Mouse (Mus musculus): Measurements from ENCODE around the gene Sstr2.
"Not testable (repeated sequence)": the region's sequence is repeated elsewhere in the genome, so short reads cannot be mapped to it uniquely, and the experiment has no call there.

Sstr2 gene

DNA sequence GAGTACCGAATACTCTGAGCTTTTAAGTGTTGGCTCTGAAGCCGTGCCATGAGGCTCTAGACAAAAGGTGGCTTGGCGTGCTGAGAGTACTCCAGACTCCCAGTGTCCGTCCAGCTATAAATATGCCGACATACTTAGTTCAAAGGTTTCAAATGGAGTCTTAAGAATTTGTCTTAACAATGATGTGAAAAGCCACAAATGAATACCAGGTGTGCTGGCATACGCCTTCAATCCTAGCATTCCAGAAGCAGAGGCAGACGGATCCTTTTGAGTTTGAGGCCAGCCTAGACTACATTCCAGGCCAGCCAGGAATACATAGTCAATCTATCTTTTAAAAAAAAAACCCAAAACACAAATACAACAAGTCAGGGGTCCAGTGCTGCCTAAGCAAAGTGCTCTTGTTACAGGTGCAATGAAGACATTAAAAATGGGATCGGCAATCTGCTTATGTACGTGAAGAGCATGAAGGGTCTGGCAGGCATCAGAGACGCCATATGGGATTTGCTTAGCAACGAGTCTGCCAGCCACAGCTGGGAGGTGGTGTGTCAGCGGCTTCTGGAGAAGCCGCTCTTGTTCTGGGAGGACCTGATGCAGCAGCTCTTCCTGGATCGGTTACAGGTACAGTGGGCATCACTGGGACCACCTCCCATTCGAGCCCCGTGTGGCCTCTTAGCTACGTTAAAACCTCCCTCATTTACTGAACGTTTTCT, 35.6 kb downstream of the Sstr2 start:
- in situ Hi-C loops (cut with MboI, MseI) = loop anchor here (5.0 kb wide), 1 partner anchor 108 kb away; no protein-coding TSS in a partner anchor

DNA sequence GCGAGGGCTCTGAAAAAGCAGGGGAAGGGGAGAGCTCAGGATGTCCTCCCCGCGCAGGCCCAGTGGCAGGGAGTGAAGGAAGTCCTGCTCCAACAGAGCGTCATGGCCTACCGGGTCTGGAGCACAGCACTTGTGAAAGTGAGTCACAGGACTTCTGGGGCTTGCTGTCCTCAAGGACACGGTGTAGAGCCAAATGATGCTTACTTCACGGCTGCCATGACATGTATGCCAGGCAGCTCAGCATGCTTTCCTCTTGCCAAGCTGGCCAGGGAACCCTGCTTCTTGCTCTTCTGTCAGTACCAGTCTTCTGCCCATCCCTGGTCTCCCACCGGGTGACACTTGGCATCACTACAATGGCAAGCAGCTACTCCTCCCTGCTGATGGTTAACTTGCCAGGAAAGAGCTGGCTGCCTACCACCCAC, 37.4 kb downstream of the Sstr2 start:
- in situ Hi-C loops (cut with MboI, MseI) = loop anchor here (5.0 kb wide), 1 partner anchor 106 kb away; no protein-coding TSS in a partner anchor

DNA sequence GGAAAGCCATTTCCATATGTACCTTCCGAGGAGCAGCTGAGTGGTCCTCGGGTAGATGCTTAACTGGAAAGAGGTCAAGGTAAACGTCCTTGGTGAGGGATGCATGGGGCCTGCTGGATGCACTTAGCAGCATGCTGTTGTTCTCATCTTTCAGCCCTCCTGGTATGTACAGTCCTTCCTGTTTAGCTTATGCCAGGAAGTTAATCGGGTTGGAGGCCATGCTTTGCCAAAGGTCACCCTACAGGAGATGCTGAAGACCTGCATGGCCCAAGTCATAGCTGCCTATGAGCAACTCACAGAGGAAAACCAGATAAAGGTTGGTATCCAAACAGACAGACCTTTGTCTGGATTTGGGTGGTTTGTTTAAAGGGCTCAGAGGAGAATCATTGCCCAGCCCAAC, 38.1 kb downstream of the Sstr2 start:
- in situ Hi-C loops (cut with MboI, MseI) = loop anchor here (5.0 kb wide), 1 partner anchor 105 kb away; no protein-coding TSS in a partner anchor

DNA sequence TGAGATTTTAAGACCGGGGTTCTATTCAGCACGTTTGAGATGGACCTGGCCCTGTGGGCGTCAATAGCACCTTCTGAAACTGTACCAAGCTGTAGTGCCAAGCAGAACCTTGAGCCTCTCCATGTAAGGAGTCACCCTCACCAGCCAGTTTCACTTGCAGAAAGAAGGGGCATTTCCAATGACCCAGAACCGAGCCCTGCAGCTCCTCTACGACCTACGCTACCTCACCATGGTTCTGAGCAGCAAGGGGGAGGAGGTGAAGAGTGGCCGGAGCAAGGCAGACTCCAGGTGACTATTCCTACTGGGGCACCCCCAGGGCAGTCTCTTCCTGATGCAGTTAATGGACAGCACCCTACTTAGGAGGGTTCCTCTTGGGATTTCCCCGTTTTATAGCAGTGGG, 39.2 kb downstream of the Sstr2 start:
- in situ Hi-C loops (cut with MboI, MseI) = loop anchor here (5.0 kb wide), 1 partner anchor 104 kb away; no protein-coding TSS in a partner anchor

DNA sequence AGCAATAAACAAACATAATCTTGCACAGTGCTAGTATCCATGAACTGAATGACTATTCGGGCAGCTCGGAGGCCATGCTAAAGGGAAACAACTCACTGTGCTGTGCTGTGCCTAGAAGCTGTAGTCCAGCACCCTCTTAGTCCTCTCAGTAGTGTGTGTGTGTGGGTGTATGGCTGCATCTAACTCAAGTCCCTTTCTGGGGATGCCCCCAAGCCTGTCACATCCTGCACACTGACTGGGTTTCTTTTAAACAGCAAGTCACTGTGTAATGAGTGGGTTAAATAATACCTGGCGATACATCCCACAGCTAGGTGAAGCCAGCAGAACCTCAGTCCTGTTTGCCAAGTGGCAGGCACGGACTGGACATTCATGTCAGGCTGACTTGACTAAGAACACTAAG, 39.6 kb downstream of the Sstr2 start:
- in situ Hi-C loops (cut with MboI, MseI) = loop anchor here (5.0 kb wide), 1 partner anchor 104 kb away; no protein-coding TSS in a partner anchor

DNA sequence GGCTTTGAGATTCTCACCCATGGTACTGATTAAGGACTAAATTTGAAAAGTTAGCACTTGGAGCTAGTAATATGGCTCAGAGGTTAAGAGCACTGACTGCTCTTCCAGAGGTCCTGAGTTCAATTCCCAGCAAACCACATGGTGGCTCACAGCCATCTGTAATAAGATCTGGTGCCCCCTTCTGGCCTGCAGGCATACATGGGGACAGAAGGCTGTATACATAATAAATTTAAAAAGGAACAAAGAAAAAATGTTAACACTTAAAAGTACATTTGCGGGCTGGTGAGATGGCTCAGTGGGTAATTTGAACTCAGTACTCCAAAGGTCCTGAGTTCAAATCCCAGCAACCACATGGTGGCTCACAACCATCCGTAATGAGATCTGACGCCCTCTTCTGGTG, 41.1 kb downstream of the Sstr2 start:
- in situ Hi-C loops (cut with MboI, MseI) = not testable (repeated sequence)

DNA sequence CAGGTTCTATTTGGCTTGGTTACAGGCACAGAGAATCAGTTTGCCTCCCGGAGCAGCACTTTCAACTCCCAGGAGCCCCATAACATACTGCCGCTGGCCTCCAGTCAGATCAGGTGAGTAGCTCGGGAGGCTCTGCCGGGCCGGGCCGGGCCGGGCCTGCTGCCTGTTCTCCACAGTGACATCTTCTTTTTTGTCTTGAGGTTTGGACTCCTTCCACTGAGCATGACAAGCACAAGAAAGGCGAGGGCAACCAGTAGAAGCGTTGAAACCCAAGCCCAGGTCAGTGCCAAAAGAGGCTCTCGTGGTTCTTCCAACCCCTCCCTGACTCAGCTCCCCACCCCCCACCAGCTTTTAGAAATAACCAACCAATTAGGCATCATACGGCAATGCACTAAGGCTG, 41.8 kb downstream of the Sstr2 start:
- in situ Hi-C loops (cut with MboI, MseI) = no loop called here

DNA sequence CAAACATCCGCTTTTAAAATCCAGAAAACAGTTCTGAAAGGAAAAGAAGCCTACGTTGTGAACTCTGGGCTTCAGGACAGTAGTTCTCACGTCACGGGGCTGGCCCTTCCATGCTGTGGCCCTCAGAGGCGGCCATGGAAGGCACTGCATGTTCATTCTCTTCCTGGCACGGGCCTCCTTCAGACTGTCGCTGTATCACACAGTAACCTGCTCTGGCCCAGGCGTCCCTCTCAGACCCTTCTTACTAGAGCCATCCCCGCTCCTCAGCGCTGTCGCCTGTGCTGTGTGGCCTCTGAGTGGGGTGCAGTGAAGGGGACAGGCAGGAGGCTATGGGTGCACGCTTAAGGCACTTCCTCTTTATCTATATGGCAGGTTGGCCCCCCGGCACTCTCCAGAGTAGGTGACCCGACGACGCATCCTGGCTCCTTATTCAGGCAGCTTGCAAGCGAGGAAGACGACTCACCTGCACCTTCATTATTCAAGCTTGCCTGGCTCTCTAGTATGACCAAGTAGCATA, 42.8 kb downstream of the Sstr2 start:
- in situ Hi-C loops (cut with MboI, MseI) = no loop called here

DNA sequence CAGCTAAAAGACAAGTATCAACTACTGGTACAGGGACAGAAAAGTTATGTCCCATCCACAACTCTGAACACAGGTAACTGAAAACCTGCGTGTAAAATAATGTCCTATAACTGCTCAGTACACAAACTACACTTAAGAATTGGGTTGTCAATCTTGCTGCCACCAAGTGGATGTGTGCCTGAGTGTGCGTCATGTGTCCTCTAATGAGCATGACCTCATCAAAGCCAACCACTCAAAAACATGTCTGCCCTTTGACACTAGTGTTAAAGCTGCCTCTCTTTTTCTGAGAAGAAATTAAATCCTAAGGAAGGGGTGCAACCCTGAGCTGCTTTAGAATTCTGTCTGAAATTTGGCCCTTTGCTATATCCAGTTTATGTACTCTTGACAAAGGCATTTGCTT, 45.1 kb downstream of the Sstr2 start:
- in situ Hi-C loops (cut with MboI, MseI) = no loop called here

DNA sequence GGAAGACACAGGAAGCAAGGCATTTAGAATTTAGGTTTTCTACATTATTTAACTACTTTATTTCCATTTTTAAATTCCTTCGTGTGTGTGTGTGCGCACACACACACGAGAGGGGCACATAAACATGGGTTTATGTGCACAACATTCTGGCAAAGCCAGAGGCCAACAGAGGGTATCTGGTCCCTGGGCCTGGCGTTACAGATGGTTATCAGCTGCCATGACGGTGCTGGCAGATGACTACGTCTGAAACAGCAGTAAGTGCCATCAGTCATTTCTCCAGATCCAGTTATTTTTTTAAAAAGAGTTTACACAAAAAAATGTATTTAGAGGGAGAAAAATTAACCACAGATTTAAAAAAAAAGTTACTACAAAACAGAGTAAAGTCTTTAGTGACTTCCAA, 47.1 kb downstream of the Sstr2 start:
- in situ Hi-C loops (cut with MboI, MseI) = no loop called here

DNA sequence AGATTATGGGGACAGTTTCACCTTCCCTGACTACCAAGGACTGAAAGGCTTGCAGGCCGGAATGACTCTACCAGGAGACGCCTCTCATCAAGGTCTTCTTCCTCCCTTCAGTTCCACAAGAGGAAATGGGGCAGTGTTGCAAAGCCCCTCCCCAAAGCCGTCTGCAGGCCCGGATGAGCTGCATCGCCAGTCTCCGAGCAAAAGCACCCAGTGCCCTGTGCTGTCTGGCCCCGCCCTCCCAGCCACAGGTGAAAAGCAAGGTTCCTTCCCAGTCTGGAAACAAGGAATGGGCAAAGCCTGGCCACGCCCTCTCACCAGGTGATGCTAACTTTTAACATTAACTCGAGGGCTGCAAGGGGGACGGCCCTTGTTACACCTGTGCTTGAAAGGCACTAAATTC, 47.5 kb downstream of the Sstr2 start:
- in situ Hi-C loops (cut with MboI, MseI) = no loop called here

DNA sequence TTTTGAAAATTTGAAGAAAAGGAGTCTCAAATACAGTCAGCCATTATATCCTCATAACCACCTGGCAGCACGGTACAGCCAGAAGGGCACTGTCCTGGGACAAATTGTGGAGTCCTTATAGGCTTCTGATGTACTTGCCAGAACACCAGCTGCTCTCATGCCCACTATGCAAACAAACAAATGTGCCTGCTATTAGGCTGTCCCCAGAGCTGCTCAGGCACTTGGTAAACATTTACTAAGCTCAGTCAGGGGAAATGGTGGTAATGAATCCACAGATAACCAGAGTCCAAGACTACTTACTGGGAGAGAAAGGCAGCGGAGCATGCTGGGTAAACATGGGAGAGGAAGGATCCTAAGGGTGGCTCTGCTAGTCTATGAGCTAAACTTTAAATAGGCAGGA, 48.0 kb downstream of the Sstr2 start:
- in situ Hi-C loops (cut with MboI, MseI) = no loop called here

DNA sequence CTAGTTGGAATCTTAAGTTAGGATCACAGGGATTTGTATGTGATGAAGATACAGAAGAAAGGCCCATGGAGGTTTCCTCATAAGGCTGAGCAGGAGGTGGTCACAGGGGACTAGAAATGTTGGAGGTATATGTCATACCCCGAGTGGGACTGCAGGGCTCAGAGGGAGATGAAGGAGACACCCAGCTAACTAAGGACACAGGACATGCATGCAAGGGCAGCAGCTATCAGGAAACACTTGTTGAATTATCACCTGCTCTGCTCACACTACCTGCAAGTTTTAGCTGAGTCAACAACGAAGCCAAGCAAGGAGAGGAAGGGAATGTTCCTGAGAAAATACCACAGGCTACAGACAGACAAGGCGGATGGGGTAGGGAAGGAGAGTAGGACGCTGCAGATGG, 48.6 kb downstream of the Sstr2 start:
- in situ Hi-C loops (cut with MboI, MseI) = no loop called here

DNA sequence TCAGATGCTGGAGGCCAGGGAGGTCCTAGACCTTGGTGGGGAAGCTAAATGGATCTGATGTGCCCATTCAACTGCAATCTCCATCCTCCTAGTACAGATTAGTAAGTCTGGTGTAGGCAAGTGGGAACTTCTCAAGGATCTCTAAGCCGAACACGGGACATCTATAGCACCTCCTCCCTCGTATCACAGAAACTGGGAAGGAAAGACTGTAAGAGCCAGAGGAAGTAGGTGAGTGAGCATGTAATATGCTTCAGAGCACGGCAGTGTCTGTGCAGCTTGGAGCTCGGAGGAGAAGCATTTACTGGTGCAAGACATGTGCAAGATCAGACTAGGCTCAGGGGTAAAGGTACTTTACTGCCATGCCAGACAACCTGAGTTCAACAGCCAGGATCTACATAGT, 49.7 kb downstream of the Sstr2 start:
- in situ Hi-C loops (cut with MboI, MseI) = no loop called here

DNA sequence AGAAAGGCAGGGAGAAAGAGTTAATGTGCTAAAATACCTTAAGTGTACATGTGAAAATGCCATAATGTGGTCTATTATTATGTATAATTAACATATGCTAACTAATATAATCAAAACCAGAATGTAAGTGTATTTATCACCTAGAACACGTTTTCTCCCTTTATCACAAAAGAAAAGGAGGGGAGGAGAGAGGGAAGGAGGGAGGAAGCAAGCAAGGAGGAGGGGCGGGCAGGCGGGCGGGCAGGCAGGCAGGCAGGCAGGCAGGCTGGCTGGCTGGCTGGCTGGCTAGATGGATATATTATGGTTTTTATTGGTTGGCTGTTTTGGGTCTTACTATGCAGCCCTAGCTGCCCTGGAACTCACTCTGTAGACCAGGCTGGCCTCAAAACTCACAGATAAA, 50.6 kb downstream of the Sstr2 start:
- in situ Hi-C loops (cut with MboI, MseI) = no loop called here

DNA sequence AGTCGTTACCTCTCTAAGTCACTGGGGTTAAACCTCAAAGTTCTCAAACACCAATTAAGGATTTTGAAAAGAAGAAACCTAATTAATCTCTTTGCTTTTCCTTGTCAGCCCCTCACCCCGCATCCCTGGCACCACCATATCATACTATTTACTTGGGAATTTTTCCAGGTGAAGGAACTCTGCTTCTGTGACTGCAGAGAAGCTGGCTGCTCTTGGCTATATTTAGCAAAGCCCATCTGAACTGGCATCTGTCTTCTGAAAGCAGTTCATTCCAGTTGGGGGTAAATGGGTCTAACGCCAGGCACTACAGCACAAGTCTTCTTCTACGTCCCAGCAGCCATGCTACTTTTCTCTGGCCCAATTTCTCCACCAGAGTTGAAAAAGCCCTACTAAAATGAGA, 54.5 kb downstream of the Sstr2 start:
- in situ Hi-C loops (cut with MboI, MseI) = no loop called here

DNA sequence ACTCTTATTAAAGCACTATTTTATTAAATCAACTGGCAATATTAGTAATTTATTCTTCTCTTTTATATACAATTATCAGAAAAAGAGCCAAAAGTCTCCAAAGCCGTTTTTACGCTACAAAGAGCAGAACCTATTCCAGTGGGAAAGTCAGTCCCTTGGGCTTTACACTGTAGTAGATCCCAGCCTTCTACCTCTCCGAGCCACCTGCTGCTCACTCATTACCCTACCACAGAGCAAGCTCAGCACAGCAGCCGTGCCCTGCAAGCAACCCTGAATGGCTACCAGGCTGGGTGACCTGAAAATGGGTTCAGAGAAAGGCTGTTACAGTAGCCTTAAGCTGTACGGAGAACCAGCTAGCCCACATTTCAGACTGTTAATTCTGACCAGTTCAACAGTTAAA, 55.5 kb downstream of the Sstr2 start:
- in situ Hi-C loops (cut with MboI, MseI) = no loop called here

Data from regulatory T cell (primary cell).